Mouse (Mus musculus) spleen, postnatal 4 days (tissue): ENCODE data around the gene Zfp488.

Source experiments
- DNase-seq, 2 experiments: peaks; one replicate each; pipeline ENCODE4 v3.0.0; 2022; ENCODE audit warnings: low spot score in 2 of 2

Zfp488 gene

DNA sequence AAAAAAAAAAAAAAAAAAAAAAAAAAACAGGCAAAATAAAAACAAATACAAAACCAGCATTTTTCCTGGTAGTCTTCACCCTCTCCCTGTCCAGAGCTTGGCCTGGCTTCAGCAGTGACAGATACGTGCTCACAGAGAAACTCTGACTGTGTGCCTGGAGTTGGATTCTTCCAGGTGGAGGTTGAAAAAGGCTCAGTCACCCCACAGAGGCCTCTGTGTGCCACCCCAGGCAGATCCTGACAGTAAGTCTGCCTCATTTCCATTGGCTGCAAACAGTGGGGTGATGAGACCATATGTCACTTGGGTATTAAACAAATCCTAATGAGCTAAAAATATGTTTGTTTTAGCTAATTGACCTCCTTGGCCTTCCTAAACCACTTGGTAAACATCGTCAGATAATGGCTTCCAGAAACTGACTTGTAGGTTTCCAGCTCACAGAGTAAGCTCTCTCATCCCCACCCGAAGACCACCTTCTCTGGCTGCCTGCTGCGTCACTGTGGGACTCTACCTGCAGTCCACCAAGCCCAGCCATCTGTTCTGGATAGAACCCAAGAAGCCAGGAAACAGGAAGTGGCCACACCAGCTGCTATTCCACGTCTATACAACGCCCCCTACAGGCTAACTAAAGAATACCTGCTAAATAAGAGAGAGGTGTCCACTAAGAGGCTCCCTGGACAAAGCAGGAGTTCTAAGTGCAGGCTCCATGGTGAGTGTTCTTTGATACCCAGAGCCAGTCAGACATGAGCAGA, 26.2 kb downstream of the Zfp488 start:
- DNase-seq = no peak

DNA sequence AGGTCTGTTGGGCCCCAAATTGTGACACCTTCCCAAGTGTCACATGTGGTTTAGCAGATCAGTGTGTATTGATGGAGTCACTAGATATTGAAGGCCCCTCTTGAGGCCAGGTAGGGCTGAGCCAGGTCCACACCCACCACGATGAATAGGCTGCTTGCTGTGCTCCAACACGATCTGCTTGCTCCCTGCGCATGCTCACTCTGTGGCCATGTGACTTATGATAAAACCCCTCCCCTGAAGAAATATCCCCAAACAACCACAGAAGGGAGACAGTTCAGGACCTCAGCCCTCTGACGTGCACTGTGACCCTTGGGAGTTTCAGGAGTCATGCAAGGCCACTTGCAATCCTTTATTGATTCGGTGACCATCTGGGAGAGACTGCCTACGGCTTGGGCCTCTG, 32.4 kb downstream of the Zfp488 start:
- DNase-seq = no peak

DNA sequence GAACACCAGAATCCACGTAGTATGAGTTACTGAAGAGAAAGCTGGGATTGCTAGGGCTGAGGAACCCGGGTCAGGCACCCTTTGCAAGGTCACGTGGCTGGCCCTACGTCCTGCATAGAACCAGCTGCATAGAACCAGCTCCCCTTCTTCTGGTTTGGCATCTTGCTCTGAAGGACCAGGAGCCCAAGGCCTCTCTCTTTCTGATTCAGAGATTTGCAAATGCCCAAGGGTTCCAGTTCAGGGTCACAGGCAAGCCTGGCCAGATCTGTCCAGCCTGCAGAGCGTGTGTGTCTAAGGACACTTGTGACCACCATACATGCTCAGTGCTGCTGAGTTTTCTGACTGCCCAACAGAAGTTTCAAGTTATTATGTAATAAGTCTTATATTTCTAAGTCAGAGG, 36.3 kb downstream of the Zfp488 start:
- no peak for DNase-seq

DNA sequence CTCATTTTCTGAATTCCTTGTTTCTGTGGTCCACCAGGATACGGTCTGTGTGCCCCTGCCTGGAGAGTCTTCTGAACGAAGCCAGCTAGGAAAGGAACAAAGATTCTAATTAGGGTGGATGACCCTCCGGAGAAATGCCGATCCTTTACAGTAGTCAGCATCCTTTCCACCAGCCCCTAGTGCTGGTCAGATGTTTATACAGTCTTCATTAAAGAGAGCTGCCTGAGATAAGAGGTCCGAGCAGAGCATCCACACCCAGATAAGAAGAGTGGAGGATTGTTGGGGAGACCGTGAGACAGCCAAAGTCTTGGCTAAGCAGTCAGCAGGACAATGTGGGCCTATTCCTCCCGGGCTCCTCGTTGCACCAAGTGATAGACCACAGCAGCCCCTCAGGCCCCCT, 37.8 kb downstream of the Zfp488 start, which contains the start of gene Gdf2:
TSS of gene Gdf2 (plus strand) at position 301 of the 400 bp plus-strand sequence.
- no peak for DNase-seq

DNA sequence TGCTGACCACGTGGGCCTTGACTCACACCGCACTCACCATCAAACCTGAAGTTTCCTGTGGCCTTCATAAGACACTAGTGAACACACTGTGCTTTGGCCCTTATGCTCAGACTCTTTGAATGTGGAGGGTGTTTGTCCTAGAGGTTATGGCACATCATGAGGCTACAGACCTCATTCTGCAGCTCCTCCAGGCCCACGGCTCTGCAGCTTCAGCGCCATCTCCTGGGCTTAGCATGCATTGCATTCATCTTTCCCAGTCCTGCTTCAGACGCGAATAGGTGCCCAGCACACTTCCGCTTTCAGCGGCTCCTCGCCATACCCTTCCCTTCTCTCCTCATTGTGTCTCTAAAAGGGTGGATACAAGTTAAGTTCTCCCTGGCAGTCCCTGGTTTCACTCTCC, 39.4 kb downstream of the Zfp488 start:
- DNase-seq = no peak

DNA sequence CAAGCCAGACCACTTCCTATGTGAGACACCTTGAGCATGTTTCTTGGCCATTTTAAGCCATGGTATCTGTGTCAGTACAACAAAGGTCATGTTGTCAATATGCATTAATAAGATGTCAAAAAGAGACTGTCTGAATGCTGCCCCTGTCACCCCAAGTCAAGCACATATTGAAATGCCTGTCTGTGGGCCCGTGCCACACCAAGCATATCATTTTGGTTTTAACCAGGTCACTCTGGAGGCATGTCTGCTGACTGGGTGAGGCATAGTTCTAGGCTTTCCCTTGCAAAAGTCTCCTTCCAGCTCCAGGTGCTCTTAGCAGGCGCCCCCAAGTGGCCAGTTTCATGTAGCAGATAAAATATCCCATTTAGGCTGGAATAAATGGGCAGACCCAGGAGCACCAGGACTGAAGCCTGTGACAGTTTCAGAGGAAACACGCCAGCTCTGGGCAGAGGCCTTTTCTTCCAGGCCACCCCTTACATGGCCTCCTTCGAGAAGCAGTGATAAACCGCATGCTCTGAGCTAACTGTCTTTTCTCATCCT, 44.7 kb downstream of the Zfp488 start:
- no peak for DNase-seq

DNA sequence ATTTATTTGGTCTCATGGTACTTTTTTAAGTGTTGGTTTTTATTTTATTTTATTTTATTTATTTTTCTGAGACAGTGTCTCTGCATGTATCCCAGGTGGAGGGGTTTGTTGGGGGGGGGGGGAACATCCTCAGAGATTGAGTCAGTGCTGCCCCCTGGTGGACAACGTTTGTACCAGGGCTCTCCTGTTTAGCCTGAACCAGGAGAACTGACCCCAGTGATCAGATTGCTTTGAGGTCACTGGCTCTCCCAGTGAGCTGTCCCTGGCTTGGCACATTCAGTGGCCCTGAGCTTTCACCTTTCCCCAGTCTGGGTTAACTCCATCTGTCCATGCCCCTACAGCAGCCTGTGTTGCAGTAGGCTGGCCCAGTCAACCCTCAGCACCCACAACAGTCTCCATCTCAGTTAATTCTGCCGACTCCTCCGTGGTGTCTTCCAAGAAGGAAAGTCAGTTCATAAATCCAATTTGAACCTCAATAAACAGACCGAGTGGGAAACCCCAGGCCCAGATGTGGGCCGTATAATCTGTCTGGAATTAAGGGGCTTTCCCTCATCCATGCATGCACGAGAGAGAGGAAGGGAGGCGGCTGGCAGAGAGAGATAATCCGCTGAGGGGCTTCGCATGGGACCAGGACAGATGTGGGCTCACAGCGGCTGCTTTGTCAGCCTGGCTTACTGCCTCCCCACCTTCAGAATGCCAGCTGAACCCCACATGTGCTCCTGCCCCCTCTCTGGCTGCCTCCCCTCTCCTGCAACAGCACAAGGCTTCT, 45.4 kb downstream of the Zfp488 start:
- DNase-seq = no peak

DNA sequence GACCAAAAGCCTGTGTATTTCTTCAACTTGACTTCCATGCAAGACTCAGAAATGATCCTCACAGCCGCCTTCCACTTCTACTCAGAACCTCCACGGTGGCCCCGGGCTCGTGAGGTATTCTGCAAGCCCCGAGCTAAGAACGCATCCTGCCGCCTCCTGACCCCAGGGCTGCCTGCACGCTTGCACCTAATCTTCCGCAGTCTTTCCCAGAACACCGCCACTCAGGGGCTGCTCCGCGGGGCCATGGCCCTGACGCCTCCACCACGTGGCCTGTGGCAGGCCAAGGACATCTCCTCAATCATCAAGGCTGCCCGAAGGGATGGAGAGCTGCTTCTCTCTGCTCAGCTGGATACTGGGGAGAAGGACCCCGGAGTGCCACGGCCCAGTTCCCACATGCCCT, 46.7 kb downstream of the Zfp488 start:
- DNase-seq = no peak

DNA sequence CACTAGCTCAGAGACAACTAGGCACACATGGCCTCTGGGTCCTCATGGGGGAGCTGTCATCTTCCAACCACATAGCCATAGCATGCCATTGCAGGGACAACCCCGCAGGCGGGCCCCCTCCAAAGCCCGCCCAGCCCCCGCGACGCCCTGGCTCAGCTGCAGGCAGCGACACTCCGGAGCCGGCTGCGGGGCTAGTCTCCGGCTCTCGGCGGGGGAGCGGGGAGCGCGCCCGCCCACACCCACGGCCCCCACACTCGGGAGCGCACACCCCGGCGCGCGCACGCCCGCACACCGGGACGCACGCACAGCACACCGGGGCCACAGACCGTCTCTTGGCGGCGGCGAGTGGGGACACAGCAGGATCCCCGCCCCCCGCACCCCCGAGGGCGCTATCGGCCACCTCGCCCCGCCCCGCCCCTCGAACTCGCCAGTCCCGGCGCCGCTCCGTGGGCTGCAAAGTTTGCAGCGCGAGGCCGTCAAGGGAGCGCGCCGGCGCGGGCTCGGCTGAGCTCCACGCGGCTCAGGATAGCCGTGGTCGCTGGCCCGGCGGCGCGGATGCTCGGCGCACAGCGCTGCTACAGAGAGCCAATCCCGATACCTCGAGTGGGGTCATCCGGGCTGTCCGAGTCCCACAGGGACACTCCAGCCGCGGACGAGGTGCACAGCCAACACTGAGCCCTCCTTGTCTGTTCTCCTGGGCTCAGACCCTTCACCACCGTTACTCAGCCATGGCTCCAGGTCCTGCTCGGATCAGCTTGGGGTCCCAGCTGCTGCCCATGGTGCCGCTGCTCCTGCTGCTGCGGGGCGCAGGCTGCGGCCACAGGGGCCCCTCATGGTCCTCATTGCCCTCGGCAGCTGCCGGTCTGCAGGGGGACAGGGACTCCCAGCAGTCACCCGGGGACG, 55.1 kb downstream of the Zfp488 start, which contains the start of gene Gdf10:
TSS of gene Gdf10 (plus strand) at position 420 of the 903 bp plus-strand sequence.
- DNase-seq = no peak

DNA sequence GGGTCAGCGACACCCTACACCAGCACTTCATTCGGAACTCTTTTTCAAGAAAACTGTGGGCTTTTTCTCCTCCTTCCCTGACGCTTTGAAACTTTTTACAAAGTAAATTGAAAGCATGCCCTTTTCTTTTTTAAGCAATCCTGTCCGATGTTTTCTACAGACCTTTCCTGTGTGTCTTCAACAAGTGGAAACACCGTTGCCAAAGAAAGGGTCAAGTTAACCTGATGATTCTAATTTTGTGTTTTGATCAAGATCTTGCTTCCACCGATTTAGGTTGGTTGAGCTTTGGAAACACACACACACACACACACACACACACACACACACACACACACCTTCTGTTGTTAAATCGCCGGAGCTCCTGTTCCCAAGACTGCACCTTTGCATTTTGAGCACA, 55.8 kb downstream of the Zfp488 start:
- no peak for DNase-seq

DNA sequence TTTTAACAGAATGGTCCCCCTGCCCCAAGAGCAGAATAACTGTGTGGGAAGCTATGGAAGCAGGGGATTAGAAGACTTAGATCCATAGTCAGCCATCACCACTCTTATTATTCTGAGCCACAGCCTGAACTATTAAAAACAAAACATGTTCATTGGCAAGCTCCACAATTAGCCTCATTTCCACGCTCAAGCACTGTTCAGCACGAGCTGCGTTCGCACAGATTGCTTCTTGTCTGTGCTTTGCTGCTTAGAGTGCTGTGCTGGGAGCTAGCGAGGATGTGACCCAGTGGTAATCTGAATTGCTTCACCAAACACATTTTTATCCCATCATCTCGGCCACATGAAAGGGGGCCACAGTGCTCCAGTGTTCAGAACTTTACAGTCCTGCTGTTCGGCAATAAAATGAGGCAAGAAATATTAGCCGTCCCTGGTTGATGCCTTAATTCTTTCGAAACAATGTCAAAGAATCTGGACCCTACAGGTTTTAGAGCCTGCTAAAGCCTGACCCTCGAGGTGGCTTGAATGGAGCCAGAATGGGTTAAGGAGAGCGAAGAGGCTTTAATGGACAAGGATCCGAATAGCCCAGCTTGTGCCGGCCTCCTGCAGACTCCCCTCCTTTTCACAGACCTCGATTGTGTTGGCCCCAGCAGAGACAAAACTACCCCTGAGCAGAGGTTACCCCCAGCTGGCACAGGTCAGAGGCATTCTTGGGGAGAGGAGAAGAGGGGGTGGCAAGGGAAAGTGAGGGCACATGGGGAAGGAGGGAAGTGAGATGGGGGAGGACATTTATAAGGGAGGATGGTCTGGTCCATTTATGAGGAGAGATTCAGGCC, 57.6 kb downstream of the Zfp488 start:
- no peak for DNase-seq
